Mouse (Mus musculus) left cerebral cortex, adult 18-20 months (tissue): Measurements from ENCODE around the gene Olfr707. TPM values are rescaled to one million over a fixed set of nuclear protein-coding genes. Genes with fewer than 3 reads are reported as not detected.
"Not testable (repeated sequence)": the region's sequence is repeated elsewhere in the genome, so short reads cannot be mapped to it uniquely, and the experiment has no call there.

Experiments
- DNase-seq, 2 experiments: peaks; one replicate each; pipeline ENCODE4 v3.0.0; 2021 to 2022; ENCODE audit warnings: low spot score in 2 of 2, mixed read lengths in 1 of 2
- long read RNA-seq, 2 experiments: library from polyadenylated mRNA; stranded (forward); transcript quantifications; one replicate each; pipeline ENCODE4 v2.0.0; 2021
- total RNA-seq, 2 experiments: library from RNA; stranded (reverse); gene quantifications; 2 replicates each; pipeline ENCODE4 v1.2.3; 2021

Gene Olfr707
- not detected for total RNA-seq
- long read RNA-seq, experiment 1, result 0 reads
- long read RNA-seq, experiment 2, result 0 reads

DNA sequence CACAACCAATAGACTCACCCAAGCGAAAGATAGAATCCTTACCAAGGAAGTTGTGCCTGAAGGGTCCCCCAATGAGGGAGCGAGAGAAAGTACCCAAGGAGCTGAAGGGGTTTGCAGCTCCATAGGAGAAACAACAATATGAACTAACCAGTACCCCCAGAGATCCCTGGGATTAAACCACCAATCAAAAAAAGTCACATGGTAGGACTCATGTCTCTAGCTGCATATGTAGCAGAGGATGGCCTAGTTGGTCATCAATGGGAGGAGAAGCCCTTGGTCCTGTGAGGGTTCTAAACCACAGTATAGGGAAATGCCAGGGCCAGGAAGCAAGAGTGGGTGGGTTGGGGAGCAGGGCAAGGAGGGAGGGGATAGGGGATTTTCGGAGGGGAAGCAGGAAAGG is at the start of gene Olfr707:
Gene Olfr707 (minus strand): TSS at position 101 of the 400 bp plus-strand sequence.
- DNase-seq, result not testable (repeated sequence)

DNA sequence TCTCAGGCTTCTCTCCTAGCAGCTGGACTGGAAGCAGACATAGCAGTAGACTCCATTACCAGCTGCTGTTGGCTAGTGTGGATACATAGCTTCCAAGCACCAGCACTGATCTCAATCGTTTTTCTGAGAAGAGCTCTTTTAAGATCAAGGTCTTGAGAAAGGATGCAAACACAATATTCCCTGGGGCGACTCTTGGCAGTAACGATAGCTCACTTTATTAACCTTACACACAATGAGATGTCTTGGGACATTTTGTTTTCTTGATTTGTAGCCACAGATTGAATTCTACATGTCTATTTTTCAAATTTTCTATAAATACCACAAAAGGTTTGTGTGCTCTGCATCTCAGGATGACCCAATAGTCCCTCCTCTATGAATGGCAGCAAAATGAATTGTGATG is 47.2 kb upstream of the Olfr707 start, which contains the start of gene Olfr710:
Gene Olfr710 (minus strand): TSS at position 101 of the 400 bp plus-strand sequence.
- no peak for DNase-seq

DNA sequence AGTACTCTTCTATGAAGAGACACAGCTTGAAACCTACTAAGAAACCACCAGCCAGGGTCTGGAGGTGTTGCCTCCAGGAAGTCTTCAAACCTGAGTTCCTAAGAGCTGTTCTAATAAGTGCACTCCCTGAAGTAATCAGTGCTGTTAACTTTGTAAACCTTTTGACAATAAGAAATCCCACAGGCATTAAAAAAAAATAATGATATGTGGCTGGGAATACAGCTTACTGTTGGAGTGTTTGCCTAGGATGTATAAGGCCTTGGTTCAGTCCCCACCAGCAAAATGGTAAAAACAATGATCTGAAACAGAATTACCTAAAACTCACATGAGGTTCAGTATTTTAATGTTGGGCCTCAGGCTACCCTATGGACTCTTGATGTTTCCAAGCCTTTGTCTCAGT is 31.1 kb upstream of the Olfr707 start, which contains the start of gene Olfr709-ps1:
Gene Olfr709-ps1 (minus strand): TSS at position 101 of the 400 bp plus-strand sequence.
- no peak for DNase-seq

DNA sequence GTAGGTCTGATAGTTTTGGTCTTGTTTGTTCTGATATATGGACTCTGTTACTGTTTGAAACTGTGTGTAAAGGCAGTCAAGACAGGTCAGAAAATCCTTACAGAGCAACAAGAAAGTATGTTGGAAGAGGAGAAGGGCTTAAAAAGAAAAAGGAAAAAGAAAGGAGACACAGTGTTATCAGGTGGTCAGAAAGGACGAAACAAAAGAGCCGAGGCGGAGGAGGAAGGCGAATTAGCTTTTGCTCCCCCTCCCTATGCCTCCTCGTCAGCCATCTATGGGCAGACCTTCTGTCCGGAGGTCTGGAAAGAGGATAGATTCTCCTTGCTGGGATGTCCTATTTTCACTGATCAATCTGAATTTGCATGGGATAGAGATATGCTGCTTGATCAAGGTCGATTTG is 19.9 kb upstream of the Olfr707 start:
- not testable (repeated sequence) for DNase-seq

DNA sequence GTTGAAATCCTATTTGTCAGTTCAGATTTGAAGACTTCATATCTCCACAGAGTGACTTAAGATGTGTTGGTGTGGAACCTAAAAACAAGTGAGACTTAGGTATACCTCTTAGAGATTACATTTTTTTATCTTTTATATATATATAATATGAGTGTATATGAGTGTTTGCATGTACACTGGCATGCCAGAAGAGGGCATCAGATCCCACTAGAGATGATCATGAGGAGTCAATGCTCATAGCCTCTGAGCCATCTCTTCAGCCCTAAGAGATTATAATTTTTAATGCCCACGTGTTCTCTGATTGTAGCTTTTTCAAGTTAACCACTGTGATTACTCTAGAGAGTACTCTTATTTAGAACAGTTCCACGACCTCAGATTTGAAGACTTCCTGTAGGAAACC is 6.6 kb upstream of the Olfr707 start, which contains the start of gene Olfr1532-ps1:
Gene Olfr1532-ps1 (plus strand): TSS at position 326 of the 400 bp plus-strand sequence.
- DNase-seq, result no peak

DNA sequence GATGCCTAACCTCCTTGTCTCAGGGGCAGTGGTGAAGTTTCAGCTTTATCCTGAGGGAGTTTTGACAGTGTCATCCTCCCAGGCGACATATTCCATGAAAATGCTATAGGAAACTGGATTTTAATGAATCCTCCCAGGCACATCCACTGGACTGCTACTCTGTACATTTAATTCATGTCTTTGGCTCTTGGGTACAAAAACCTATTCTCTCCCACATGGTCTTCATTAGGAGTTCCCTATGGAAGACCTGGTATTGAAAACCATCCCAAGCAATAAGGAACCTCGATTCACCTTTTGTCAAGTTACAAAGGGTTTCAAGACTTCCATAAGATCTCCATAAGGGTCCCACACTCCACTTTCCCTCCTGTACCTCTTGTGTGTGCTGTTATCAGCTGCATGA is 13.0 kb downstream of the Olfr707 start, which contains the start of gene Olfr706:
Gene Olfr706 (minus strand): TSS at position 101 of the 400 bp plus-strand sequence.
- no peak for DNase-seq

DNA sequence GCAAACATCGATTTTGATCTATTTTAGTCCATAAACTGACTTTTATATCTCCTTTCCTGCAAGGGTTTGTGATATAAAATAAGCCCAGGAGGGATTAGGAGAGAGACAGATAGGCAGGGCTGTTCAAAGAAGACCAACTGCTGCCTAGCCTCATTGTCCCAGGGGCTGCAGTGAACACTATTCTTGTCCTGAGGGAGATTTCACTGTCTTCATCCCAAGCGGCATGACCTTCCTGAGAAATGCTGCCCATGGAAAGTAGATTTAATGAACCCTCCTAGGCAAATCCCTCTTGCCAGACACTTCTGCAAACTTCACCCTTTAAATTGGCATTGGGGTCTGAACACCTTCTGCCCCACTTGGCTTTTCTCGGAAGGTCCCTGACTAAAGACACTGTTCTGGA is 24.2 kb downstream of the Olfr707 start, which contains the start of gene Olfr705:
Gene Olfr705 (minus strand): TSS at position 101 of the 400 bp plus-strand sequence.
- DNase-seq, result no peak

DNA sequence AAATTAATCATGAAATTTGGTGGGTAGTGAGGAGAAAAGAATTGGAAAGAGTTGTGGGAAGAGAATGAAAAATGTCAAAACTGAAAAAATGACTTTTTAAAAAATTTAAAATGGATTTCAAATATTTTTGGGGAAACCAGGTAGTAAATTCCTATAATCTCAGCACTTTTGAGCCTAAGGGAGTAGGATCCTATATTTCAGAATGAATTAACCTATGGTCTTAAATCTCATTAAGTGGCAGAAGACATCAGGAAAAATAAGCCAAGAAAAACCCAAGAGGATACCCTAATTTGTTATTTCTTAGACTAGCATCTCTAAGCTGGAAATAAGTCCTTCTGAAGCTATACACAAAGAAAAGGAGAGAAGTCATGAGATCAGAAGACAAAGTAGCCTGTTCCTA is 38.2 kb downstream of the Olfr707 start, which contains the start of gene Olfr704:
Gene Olfr704 (plus strand): TSS at position 301 of the 400 bp plus-strand sequence.
- DNase-seq, result no peak

DNA sequence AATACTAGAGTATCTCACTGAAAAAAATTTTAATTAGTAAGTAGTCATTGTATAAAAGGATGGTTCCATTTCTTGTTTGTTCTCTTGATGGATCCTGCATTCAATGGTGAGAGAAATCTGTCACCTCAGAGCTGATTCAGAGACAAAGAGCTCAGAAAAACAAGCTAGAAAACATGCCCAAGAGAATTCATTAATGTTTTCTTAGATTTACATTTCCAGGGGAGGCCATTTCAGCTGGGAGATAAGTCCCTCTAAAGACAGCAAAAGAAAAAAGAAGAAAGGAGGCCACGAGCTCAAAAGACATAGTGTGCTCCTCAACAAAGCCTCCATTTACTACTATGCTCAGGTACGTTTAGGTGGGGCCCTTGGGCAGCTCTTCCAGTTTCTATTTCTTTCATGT is 58.0 kb downstream of the Olfr707 start, which contains the start of gene Olfr703:
Gene Olfr703 (plus strand): TSS at position 301 of the 400 bp plus-strand sequence.
- no peak for DNase-seq

Other genes with a start within 250 kb of the Olfr707 start
- gene Olfr693, start 220.7 kb downstream of the Olfr707 start, total RNA-seq, result not detected
- not detected for gene Olfr694, start 209.4 kb downstream of the Olfr707 start, total RNA-seq
- gene Olfr695, start 184.8 kb downstream of the Olfr707 start, total RNA-seq, result not detected
- not detected for gene Olfr697, start 158.8 kb downstream of the Olfr707 start, total RNA-seq
- gene Olfr698, start 145.8 kb downstream of the Olfr707 start, total RNA-seq, result not detected
- not detected for gene Olfr699, start 108.0 kb downstream of the Olfr707 start, total RNA-seq
- not detected for gene Olfr700, start 92.4 kb downstream of the Olfr707 start, total RNA-seq
- not detected for gene Olfr701, start 87.1 kb downstream of the Olfr707 start, total RNA-seq
- gene Olfr702, start 67.3 kb downstream of the Olfr707 start, total RNA-seq, result not detected
- not detected for gene Olfr703, start 57.9 kb downstream of the Olfr707 start, total RNA-seq
- gene Olfr704, start 38.1 kb downstream of the Olfr707 start, total RNA-seq, result not detected
- gene Olfr705, start 24.4 kb downstream of the Olfr707 start, total RNA-seq, result not detected
- gene Olfr706, start 13.1 kb downstream of the Olfr707 start, total RNA-seq, result not detected
- gene Olfr1532-ps1, start 6.8 kb upstream of the Olfr707 start, total RNA-seq, result not detected
- under 1 TPM in 1 of 2 experiments, not detected in 1; 0.07 TPM for gene Olfr709-ps1, start 31.0 kb upstream of the Olfr707 start, total RNA-seq
- gene Olfr710, start 47.1 kb upstream of the Olfr707 start, total RNA-seq, result not detected
- not detected for gene Olfr6, start 62.7 kb upstream of the Olfr707 start, total RNA-seq
- not detected for gene Olfr711, start 74.2 kb upstream of the Olfr707 start, total RNA-seq
- not detected for gene Olfr2, start 104.8 kb upstream of the Olfr707 start, total RNA-seq
- not detected for gene Olfr713, start 129.9 kb upstream of the Olfr707 start, total RNA-seq
- gene Olfr714, start 169.7 kb upstream of the Olfr707 start, total RNA-seq, result not detected
- not detected for gene Olfr17, start 192.0 kb upstream of the Olfr707 start, total RNA-seq
- gene Olfr715b, start 209.1 kb upstream of the Olfr707 start, total RNA-seq, result not detected
- gene Olfr715, start 229.8 kb upstream of the Olfr707 start, total RNA-seq, result not detected
- not detected for gene Olfr716, start 237.1 kb upstream of the Olfr707 start, total RNA-seq